Mouse (Mus musculus) c-Kit-negative CD71-positive TER-119-positive erythroid progenitor cells, embryonic 14.5 days (primary cell): ENCODE measurements at regions not wholly inside any gene's neighbourhood (a gene's known extent, or its start where the extent isn't known, plus 50 kb on each side); places are given as distances from the start of the nearest gene placed in this dataset.

Source experiments
- DNase-seq: peaks from one replicate; pipeline ENCODE4 v3.0.0-alpha.2; 2013; ENCODE audit warnings: low read depth, low spot score

DNA sequence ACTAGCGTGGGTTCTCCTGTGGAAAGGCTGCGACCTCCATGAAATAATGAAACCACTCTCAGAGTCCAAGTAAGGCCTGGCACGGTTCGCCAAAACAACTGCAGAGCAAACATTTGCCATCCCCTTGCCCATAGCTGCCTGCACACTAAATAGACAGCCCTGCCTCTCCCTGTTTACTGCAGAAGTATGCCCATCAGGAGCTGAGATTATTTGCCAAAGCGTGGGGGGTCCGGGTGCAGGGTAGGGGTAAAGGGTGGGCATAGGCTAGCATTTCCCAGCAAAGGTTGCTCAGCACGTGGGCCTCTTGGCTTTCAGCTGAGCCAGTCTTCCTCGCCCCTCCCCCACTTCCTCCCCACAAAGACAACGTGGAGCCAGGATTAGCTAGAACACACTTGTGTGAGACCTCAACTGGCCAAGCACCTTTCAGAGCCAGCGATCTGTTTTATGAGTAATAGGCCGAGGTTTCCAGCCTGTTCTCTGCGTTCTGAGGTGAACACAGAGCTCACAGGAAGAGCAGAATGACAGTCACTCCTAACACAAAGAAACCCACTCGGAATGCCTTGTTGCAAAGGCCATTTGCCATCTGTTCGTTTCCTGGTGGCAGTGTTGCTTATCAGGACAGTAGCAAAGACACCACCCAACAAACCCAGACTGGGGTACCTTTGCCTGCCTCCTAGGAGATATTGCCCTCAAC, 55.6 kb upstream of the Cep85l start:
- DNase-seq, result peak; percentile 12

DNA sequence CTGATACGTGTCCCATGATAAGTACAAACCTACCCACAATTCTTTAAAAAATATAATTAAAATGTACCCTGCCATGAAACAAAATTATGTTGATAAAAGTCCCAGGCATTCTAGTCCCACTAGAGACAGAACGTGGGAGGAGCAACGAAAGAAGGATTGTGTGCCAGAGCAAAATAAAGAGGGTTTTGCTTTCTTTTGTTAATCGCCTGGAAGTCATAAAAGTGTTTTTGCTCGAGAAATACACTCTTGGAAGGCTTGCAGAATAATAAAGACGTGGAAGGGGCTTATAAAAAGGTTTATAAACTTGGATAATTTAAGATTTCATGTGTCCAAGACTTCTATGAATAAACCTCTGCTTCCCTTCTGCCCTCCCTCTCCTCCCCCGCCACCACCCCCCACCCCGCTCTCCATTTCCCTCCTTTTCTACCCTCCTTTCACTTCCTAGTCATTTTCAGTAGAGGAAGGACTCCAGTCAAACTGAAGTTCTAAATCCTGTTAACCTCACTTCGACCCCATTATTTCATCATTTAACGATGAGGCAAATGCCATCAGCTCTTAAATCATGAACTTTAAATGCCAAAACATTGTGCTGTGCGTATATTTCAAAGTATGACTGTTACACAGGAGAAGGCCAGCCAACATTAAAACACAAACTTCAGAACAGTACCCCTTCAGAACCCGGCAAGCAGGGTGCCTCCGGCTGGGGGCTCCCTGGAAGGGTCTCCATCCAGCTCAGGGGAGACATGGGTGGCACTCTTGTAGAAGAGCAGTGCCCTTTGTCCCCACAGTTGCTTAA, 54.8 kb upstream of the Cep85l start:
- DNase-seq, result no peak

GRCm38 (mm10) chr10:53432794-53433193, 53.0 kb upstream of the Cep85l start:
- DNase-seq, result no peak

GRCm38 (mm10) chr10:53429539-53430344, 50.0 kb upstream of the Cep85l start:
- no peak for DNase-seq
